In the genomic region with DNA sequence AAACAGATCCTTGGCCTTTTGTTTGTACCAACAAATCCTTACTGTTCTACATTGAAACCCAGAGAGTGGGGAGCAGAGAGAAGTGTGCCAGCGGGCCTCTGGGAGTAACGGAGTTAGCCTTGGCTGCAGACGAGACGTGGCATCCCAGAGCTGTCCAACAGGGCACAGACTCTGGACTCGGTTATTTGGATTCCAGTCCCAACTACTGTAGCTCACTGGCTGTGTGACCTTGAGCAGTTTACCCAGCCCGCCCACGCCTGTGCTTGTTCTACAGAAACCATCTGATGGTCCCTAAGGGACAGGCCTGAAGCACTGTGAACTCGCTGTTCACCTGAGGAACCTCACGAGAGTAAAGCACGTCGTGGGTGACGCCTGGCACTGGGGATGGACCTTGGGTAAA, we compare ENCODE assay signal across 20 mouse cellular contexts. TPM values are rescaled to one million over a fixed set of nuclear protein-coding genes. Genes with fewer than 3 reads are reported as not detected.
DNase-seq lines count a peak whose midpoint lies in the region; ATAC-seq lines count a peak whose summit lies in the region.
"Had no signal": no experiment of that assay in that cellular context is flagged by ENCODE, and none has a peak within 500 bp of the region (broad histone marks: within the 10 kb centered on the region; RNA-seq: fewer than 3 reads in every experiment).

No protein-coding gene starts in this region.

- H3K4me2 ChIP-seq in kidney, embryonic 15.5 days, result no peak overlapping the region
- H3K4me2 ChIP-seq in liver, embryonic 16.5 days (ENCODE audit: low read depth, low read length), result no peak overlapping the region
- H3K4me2 ChIP-seq: heart, embryonic 12.5 days; limb, embryonic 13.5 days; neural tube, embryonic 15.5 days had no signal

- no peaks in the 10 kb centered on the region for H3K36me3 ChIP-seq in kidney, embryonic 15.5 days
- H3K36me3 ChIP-seq in liver, embryonic 16.5 days (ENCODE audit: control insufficient read depth, insufficient read depth), result no peaks in the 10 kb centered on the region
- H3K36me3 ChIP-seq: forebrain, embryonic 10.5 days; heart, embryonic 12.5 days; limb, embryonic 13.5 days; neural tube, embryonic 15.5 days had no signal

- H3K27me3 ChIP-seq in kidney, embryonic 15.5 days, result no peaks in the 10 kb centered on the region
- no peaks in the 10 kb centered on the region for H3K27me3 ChIP-seq in liver, embryonic 16.5 days (ENCODE audit: control insufficient read depth, insufficient read depth, low read depth, low read length)
- H3K27me3 ChIP-seq: CH12.LX; heart, embryonic 12.5 days; limb, embryonic 13.5 days; neural tube, embryonic 15.5 days; Patski had no signal

- no peak overlapping the region for H3K27ac ChIP-seq in kidney, embryonic 15.5 days
- peak overlapping the region; percentile 71 for H3K27ac ChIP-seq in brown adipose tissue, adult 24 weeks (replicated peaks; ENCODE audit: low read depth, low read length)
- peak overlapping the region; percentile 86 for H3K27ac ChIP-seq in liver, embryonic 16.5 days (ENCODE audit: low read length)
- H3K27ac ChIP-seq: forebrain, embryonic 10.5 days; limb, embryonic 13.5 days; neural tube, embryonic 15.5 days had no signal

- H3K4me1 ChIP-seq in kidney, embryonic 15.5 days, result peaks cover 25% of the 10 kb centered on the region
- H3K4me1 ChIP-seq in brown adipose tissue, adult 24 weeks (ENCODE audit: control insufficient read depth, insufficient read depth, insufficient read length, low read length), result peaks cover 18% of the 10 kb centered on the region
- H3K4me1 ChIP-seq in liver, embryonic 16.5 days (ENCODE audit: control insufficient read depth, low read depth, low read length), result peaks cover 40% of the 10 kb centered on the region

- H3K9me3 ChIP-seq in kidney, embryonic 15.5 days (replicated peaks), result no peaks in the 10 kb centered on the region
- no peaks in the 10 kb centered on the region for H3K9me3 ChIP-seq in liver, embryonic 16.5 days (replicated peaks; ENCODE audit: control insufficient read depth, low read length)
- H3K9me3 ChIP-seq: forebrain, embryonic 10.5 days; heart, embryonic 12.5 days; limb, embryonic 13.5 days; neural tube, embryonic 15.5 days had no signal

- DNase-seq in kidney, adult 11 months, result peak; percentile 55
- DNase-seq in adrenal gland, postnatal 14 days, result peak; percentile 45
- no peak for DNase-seq in lung, postnatal 14 days
- DNase-seq in cerebellum, postnatal 4 days (ENCODE audit: low spot score in 2 of 2), result no peak
- DNase-seq: cerebellum, postnatal 10 days; right cerebral cortex, postnatal 25 days had no signal

- ATAC-seq in kidney, embryonic 15.5 days (replicated peaks; ENCODE audit: low FRiP score), result no peak
- peak; percentile 80 for ATAC-seq in liver, embryonic 16.5 days (ENCODE audit: low read depth)
- ATAC-seq: Patski had no signal

- no peak overlapping the region for H3K4me3 ChIP-seq in kidney, embryonic 15.5 days (replicated peaks)
- H3K4me3 ChIP-seq in brown adipose tissue, adult 24 weeks (ENCODE audit: insufficient read depth, low read depth, low read length), result no peak overlapping the region
- H3K4me3 ChIP-seq in liver, embryonic 16.5 days (ENCODE audit: low read depth, low read length), result no peak overlapping the region
- H3K4me3 ChIP-seq: forebrain, embryonic 10.5 days; heart, embryonic 12.5 days; limb, embryonic 13.5 days; neural tube, embryonic 15.5 days had no signal

- WGBS in kidney, embryonic 15.5 days, result 79% methylated on average over 12 of the region's 12 CpGs
- WGBS in liver, embryonic 16.5 days (ENCODE audit: insufficient replicate concordance), result 60% methylated on average over 12 of the region's 12 CpGs

- no peak overlapping the region for H3K9ac ChIP-seq in kidney, embryonic 15.5 days
- no peak overlapping the region for H3K9ac ChIP-seq in liver, embryonic 16.5 days (ENCODE audit: low read depth, low read length)
- H3K9ac ChIP-seq: heart, embryonic 12.5 days; limb, embryonic 13.5 days; neural tube, embryonic 15.5 days had no signal

RNA-seq across cellular contexts. Expression of a gene that starts 11.4 kb away (rescaled TPM):
- polyA plus RNA-seq in kidney, embryonic 15.5 days (2015; fragmentation: Nextera tagmentation; extraction: Ambion mirVana), result 1,596 and 1,620 TPM in 2 replicates
- 529 and 592 TPM in 2 replicates for total RNA-seq in adrenal gland, postnatal 14 days (2021)
- polyA plus RNA-seq in brown adipose tissue, adult 24 weeks (2012; ENCODE audit: insufficient read depth, insufficient read length, missing spikeins), result 1,796 and 2,267 TPM in 2 replicates
- polyA plus RNA-seq in liver, embryonic 16.5 days (2015; fragmentation: Nextera tagmentation; extraction: Ambion mirVana), result 2,014 and 2,183 TPM in 2 replicates

RNA-seq across cellular contexts. Expression of a gene that starts 31.1 kb away (rescaled TPM):
- 0.12 TPM in 1 of 2 replicates, not detected in the other for polyA plus RNA-seq in kidney, embryonic 15.5 days (2015; fragmentation: Nextera tagmentation; extraction: Ambion mirVana)
- not detected in 2 replicates for total RNA-seq in adrenal gland, postnatal 14 days (2021)
- polyA plus RNA-seq in brown adipose tissue, adult 24 weeks (2012; ENCODE audit: insufficient read depth, insufficient read length, missing spikeins), result not detected in 2 replicates
- 0.17 and 0.26 TPM in 2 replicates for polyA plus RNA-seq in liver, embryonic 16.5 days (2015; fragmentation: Nextera tagmentation; extraction: Ambion mirVana)
- total RNA-seq: CH12.LX had no signal
- polyA plus RNA-seq: embryonic facial prominence, embryonic 11.5 days; heart, embryonic 12.5 days; hindbrain, embryonic 11.5 days; large intestine, adult 2 months; limb, embryonic 13.5 days; Patski; stomach, embryonic 14.5 days; urinary bladder, adult 2 months had no signal

RNA-seq across cellular contexts. Expression of a gene that starts 34.0 kb away (rescaled TPM):
- 42.3 and 43.8 TPM in 2 replicates for polyA plus RNA-seq in kidney, embryonic 15.5 days (2015; fragmentation: Nextera tagmentation; extraction: Ambion mirVana)
- 41.1 and 41.3 TPM in 2 replicates for total RNA-seq in adrenal gland, postnatal 14 days (2021)
- 17.6 and 24.3 TPM in 2 replicates for polyA plus RNA-seq in brown adipose tissue, adult 24 weeks (2012; ENCODE audit: insufficient read depth, insufficient read length, missing spikeins)
- polyA plus RNA-seq in liver, embryonic 16.5 days (2015; fragmentation: Nextera tagmentation; extraction: Ambion mirVana), result 22.7 and 26.1 TPM in 2 replicates

RNA-seq across cellular contexts. Expression of a gene that starts 34.0 kb away (rescaled TPM):
- 27.7 and 31.5 TPM in 2 replicates for polyA plus RNA-seq in kidney, embryonic 15.5 days (2015; fragmentation: Nextera tagmentation; extraction: Ambion mirVana)
- total RNA-seq in adrenal gland, postnatal 14 days (2021), result 18.7 and 19.0 TPM in 2 replicates
- polyA plus RNA-seq in brown adipose tissue, adult 24 weeks (2012; ENCODE audit: insufficient read depth, insufficient read length, missing spikeins), result 11.9 and 13.5 TPM in 2 replicates
- 7.2 and 7.4 TPM in 2 replicates for polyA plus RNA-seq in liver, embryonic 16.5 days (2015; fragmentation: Nextera tagmentation; extraction: Ambion mirVana)

Comparison
In these comparisons a context has a peak if more than half of its experiments do, and no peak if none do; other contexts are left out.
1. DNase-seq: peak in kidney, adult 11 months (single experiment) and adrenal gland, postnatal 14 days (single experiment); none in lung, postnatal 14 days (single experiment) and cerebellum, postnatal 4 days (0 of 2).